Mouse (Mus musculus) embryonic facial prominence, embryonic 12.5 days (tissue): ENCODE results near the gene Anapc16. TPM values are rescaled to one million over a fixed set of nuclear protein-coding genes. Genes with fewer than 3 reads are reported as not detected.

ENCODE experiments used
- ATAC-seq: fragments of 200-750 bp; cut with Nextera tagmentation; 2 replicates; pipeline ENCODE4 v1.8.0; 2017; ENCODE audit not compliant: insufficient number of reproducible peaks, insufficient read depth, low FRiP score, low TSS enrichment
- H3K27ac ChIP-seq: fragments of 300-500 bp; sonication (generic); 2 replicates; pipeline ENCODE4 v1.5.1; 2016; ENCODE audit warnings: mild to moderate bottlenecking
- H3K27me3 ChIP-seq: fragments of 300-500 bp; sonication (generic); 2 replicates; pipeline ENCODE4 v1.6.1; 2016; ENCODE audit warnings: mild to moderate bottlenecking, moderate library complexity
- H3K36me3 ChIP-seq: fragments of 300-500 bp; sonication (generic); 2 replicates; pipeline ENCODE4 v1.6.1; 2016; ENCODE audit warnings: mild to moderate bottlenecking
- H3K4me1 ChIP-seq: fragments of 300-500 bp; sonication (generic); 2 replicates; pipeline ENCODE4 v1.6.1; 2016
- H3K4me2 ChIP-seq: fragments of 300-500 bp; sonication (generic); replicated peaks from 2 replicates; pipeline ENCODE4 v1.6.1; 2016; ENCODE audit warnings: mild to moderate bottlenecking, moderate library complexity
- H3K4me3 ChIP-seq: fragments of 300-500 bp; sonication (generic); 2 replicates; pipeline ENCODE4 v1.5.1; 2016; ENCODE audit warnings: mild to moderate bottlenecking
- H3K9ac ChIP-seq: fragments of 300-500 bp; sonication (generic); 2 replicates; pipeline ENCODE4 v1.6.1; 2016; ENCODE audit warnings: mild to moderate bottlenecking, moderate library complexity
- H3K9me3 ChIP-seq: fragments of 300-500 bp; sonication (generic); 2 replicates; pipeline ENCODE4 v1.6.1; 2016; ENCODE audit warnings: mild to moderate bottlenecking, moderate library complexity
- WGBS: fragments of 180-500 bp; shearing (Covaris S2); methylation state at CpG from one replicate; pipeline ENCODE4 v1.1.7; 2016; 5-methylcytosine and 5-hydroxymethylcytosine counted together
- polyA plus RNA-seq: library from polyadenylated mRNA; unstranded; fragments of >200 nt; fragmentation: Nextera tagmentation; extraction: Ambion mirVana; gene quantifications from 2 replicates; pipeline ENCODE4 v1.2.1, GENCODE M21; 2016

Gene Anapc16
- polyA plus RNA-seq, 1 experiment from 2014 or later, result 125 TPM

DNA sequence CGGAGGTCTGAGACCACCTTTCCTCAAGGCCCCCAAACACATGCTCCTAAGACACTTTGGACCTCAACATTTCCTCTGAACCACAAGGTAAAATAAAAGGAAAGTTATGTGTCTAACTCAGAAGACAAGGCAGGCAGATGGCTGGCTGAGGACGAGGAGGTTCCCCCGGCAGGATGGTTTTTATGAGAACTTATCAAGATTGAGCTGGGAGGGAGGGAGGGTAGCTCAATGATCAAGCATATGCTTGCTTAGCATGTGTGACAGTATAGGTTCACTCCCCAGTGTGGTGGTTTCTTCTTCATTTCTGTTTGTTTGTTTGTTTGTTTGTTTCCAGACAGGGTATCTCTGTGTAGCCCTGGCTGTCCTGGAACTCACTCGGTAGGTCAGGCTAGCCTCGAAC lies 56.6 kb downstream of the Anapc16 start:
- no peak for ATAC-seq

DNA sequence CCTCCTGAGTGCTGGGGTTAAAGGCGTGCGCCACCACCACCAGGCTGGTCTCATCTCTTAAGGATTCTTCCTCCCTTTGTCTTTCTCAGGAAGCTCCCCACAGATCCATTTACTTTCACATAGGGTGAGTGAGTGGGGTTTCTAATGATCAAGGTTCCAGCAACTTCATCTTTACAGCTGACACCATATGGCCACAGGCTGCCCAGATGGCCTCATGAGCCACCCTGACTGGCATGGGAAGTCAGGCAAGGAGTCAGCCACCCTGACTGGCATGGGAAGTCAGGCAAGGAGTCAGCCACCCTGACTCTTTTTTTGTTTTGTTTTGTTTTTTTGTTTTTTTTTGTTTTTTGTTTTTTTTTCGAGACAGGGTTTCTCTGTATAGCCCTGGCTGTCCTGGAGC lies 57.5 kb downstream of the Anapc16 start:
- Histone ChIP-seq H3K27ac (no peak overlapping the region), H3K4me3 (no peak overlapping the region), H3K27me3 (no peaks in the 10 kb centered on the region), H3K9ac (no peak overlapping the region), H3K4me1 (peaks cover 38% of the 10 kb centered on the region), H3K36me3 (peaks cover 2% of the 10 kb centered on the region; the same call in 1 of the 2 replicates), H3K4me2 (no peak overlapping the region), H3K9me3 (no peaks in the 10 kb centered on the region)
- WGBS, result 86% methylated on average over 3 of the region's 3 CpGs
- ATAC-seq, result no peak

More for the DNA sequence above, 56.6 kb downstream of the Anapc16 start:
- WGBS, result 82% methylated on average over 5 of the region's 5 CpGs
- H3K4me3 ChIP-seq, result no peak overlapping the region
- peaks cover 2% of the 10 kb centered on the region; the same call in 1 of the 2 replicates for H3K36me3 ChIP-seq
- peaks cover 39% of the 10 kb centered on the region for H3K4me1 ChIP-seq
- no peak overlapping the region for H3K27ac ChIP-seq
- H3K9ac ChIP-seq, result no peak overlapping the region
- H3K27me3 ChIP-seq, result no peaks in the 10 kb centered on the region
- H3K4me2 ChIP-seq, result no peak overlapping the region
- no peaks in the 10 kb centered on the region for H3K9me3 ChIP-seq

DNA sequence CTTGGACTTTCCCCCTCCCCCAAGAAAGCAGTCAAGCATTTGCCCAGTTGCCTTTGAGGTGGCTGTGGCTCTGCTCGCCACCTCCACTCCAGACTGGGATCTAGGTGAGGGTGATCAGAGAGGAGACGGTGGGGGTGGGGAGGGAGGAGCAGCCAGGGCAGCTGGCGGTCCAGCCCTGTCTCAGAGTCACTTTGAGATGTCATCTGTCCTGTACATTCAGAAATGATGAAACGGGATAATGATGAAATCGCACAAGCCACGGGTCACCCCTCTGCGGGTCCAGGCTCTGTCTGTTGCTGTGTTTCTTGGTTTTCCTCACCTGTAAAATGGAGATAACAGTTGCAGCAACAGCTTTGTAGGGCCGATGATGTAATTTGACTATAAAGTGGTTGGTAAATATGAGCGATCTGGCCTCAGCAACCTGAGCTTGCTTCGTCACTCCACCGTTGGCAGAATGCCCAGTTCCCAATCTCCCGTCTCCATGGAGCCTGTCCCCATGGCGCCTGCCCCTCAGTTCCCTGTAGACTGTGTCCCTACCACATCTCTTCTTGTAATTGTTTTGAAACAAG lies 59.4 kb downstream of the Anapc16 start:
- no peaks in the 10 kb centered on the region for H3K36me3 ChIP-seq
- H3K9ac ChIP-seq, result 0 out of 2 replicates have a peak overlapping the region, but pooled peaks have one; percentile 42
- H3K27ac ChIP-seq, result peak overlapping the region; percentile 77
- H3K4me2 ChIP-seq, result peak overlapping the region; percentile 50
- peak; percentile 67 for ATAC-seq
- no peaks in the 10 kb centered on the region for H3K9me3 ChIP-seq
- H3K4me3 ChIP-seq, result peak overlapping the region; percentile 19; the same call in 1 of the 2 replicates
- no peaks in the 10 kb centered on the region for H3K27me3 ChIP-seq
- 41% methylated on average over 13 of the region's 13 CpGs for WGBS
- peaks cover 19% of the 10 kb centered on the region for H3K4me1 ChIP-seq

DNA sequence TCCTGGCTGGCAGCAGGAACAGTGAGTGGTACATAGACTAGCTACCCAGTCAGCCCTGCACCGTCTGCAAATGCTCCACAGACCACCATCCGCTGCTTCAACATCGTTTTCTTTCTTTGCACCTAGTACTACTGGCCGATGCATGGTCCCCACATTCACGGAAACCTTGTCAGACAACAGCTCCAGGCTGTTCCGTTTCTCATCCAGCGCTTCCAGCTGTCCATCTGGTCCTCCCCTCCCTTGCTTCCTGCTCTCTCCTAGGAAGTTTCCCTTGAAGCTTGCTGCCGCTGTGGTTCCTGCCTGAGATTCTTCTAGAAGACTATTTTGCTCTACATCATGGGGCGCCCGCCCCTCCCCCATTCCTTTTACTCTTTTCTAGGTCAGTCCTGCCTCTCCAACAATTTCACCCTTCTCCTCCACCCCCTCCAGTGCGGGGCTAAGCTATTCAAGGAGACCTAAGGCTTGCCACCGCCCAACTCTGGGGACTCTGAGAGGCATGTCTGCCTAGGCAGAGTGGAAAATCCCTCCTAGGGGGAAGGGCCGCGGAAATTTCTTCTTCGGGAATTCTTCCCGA lies 60.0 kb downstream of the Anapc16 start:
- H3K27me3 ChIP-seq, result no peaks in the 10 kb centered on the region
- H3K9ac ChIP-seq, result peak overlapping the region; percentile 42
- H3K4me1 ChIP-seq, result peaks cover 18% of the 10 kb centered on the region
- WGBS, result 2% methylated on average over 16 of the region's 16 CpGs
- H3K9me3 ChIP-seq, result no peaks in the 10 kb centered on the region
- peak overlapping the region; percentile 77 for H3K27ac ChIP-seq
- no peaks in the 10 kb centered on the region for H3K36me3 ChIP-seq
- peak; percentile 57 for ATAC-seq
- H3K4me2 ChIP-seq, result peak overlapping the region; percentile 50
- peak overlapping the region; percentile 19 for H3K4me3 ChIP-seq

DNA sequence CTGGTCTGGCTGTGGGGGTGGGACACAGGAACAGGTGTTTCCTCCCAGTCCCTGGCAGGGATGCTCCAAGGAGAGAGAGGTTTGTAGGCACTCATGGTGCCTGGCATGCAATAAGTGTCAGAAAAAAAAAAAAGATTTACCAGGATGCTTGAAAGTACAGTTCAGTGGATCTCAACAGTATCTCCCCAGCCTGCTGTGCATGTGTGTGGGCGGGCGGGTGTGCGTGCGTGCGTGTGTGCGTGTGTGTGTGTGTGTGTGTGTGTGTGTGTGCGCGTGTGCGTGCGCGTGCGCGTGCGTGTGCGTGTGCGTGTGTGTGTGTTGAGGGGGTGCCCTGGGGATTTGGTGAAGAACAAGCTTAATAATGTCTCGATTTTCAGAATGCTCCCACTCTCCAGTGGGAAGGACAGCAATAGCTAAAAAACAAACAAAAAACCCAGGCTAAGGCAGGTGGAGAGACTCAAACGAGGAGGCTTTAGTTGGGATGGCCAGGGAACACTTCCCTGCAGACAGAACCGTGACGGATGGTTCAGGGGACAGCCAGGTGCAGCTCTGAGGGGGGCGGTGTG lies 60.6 kb downstream of the Anapc16 start:
- WGBS, result 41% methylated on average over 21 of the region's 21 CpGs
- Histone ChIP-seq H3K27me3 (no peaks in the 10 kb centered on the region), H3K9me3 (no peaks in the 10 kb centered on the region), H3K4me2 (peak overlapping the region; percentile 50), H3K36me3 (no peaks in the 10 kb centered on the region), H3K4me3 (peak overlapping the region; percentile 19), H3K27ac (peak overlapping the region; percentile 77), H3K4me1 (peaks cover 18% of the 10 kb centered on the region), H3K9ac (peak overlapping the region; percentile 42)
- no peak for ATAC-seq

DNA sequence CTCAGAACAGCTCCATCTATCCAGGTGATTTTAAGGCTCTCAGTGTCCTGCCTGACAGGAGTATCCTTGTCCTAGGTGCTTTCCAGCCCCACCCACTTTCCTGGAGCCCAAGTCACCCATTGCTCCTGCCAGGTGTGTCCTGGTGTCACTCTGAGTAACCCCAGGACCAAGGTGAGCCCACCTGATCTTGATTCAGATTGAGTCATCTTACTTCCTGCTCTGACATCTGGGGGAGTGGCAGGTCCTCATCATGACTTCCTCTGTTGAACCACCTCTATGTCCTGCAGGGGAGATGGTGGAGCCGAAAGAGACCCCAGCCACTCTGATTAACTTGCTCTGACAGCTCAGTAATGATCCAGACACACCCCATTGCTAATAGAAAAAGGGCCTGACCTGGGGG lies 63.9 kb downstream of the Anapc16 start:
- no peaks in the 10 kb centered on the region for H3K9me3 ChIP-seq
- H3K4me2 ChIP-seq, result no peak overlapping the region
- 33% methylated on average over 1 of the region's 1 CpGs for WGBS
- no peak overlapping the region for H3K27ac ChIP-seq
- no peaks in the 10 kb centered on the region for H3K36me3 ChIP-seq
- H3K9ac ChIP-seq, result no peak overlapping the region
- no peak overlapping the region for H3K4me3 ChIP-seq
- ATAC-seq, result no peak
- H3K27me3 ChIP-seq, result no peaks in the 10 kb centered on the region
- H3K4me1 ChIP-seq, result peaks cover 24% of the 10 kb centered on the region

DNA sequence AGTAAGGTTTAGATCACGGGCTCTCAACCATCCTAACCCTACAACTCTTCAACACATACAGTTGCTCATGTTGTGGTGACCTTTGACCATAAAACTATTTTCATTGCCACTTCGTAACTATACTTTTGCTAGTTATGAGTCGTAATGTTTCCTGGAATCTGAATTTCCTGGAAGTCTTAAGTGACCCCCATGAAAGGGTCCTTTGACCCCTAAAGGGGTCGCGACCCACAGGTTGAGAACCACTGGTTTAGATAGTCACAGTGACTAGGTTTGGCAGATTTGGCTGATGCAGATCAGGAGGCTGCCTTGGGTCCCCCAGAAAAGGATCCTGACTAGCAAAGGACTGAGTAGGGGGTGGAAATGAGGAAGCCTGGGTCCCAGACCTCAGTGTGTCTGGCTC lies 64.3 kb downstream of the Anapc16 start:
- Histone ChIP-seq H3K9ac (no peak overlapping the region), H3K4me3 (no peak overlapping the region), H3K4me1 (peaks cover 21% of the 10 kb centered on the region), H3K4me2 (no peak overlapping the region), H3K9me3 (no peaks in the 10 kb centered on the region), H3K27ac (no peak overlapping the region), H3K27me3 (no peaks in the 10 kb centered on the region), H3K36me3 (no peaks in the 10 kb centered on the region)
- no peak for ATAC-seq
- WGBS, result 79% methylated on average over 5 of the region's 5 CpGs

Other genes with a start within 250 kb of the Anapc16 start
- gene Dnajb12, start 123.6 kb downstream of the Anapc16 start, polyA plus RNA-seq, result 18.9 and 19.9 TPM in 2 replicates
- gene Ddit4, start 51.3 kb downstream of the Anapc16 start, polyA plus RNA-seq, result 81.2 and 92.3 TPM in 2 replicates
- gene Ascc1, start 330 bp downstream of the Anapc16 start, polyA plus RNA-seq, result 41.8 and 41.9 TPM in 2 replicates
- gene Spock2, start 103.1 kb upstream of the Anapc16 start, polyA plus RNA-seq, result 10.8 and 11.7 TPM in 2 replicates
- 3.2 and 3.6 TPM in 2 replicates for gene Chst3, start 216.1 kb upstream of the Anapc16 start, polyA plus RNA-seq